Mouse (Mus musculus): ENCODE measurements around the gene Sphk2.

The Sphk2 gene

GRCm38 (mm10) chr7:45709677-45710355 lies 8.0 kb downstream of the Sphk2 start:
- DNase-seq, result peak; percentile 63

- peak; percentile 63 for DNase-seq
Observed at GRCm38 (mm10) chr7:45709036-45709435, 8.8 kb downstream of the Sphk2 start.

GRCm38 (mm10) chr7:45708221-45708761 lies 9.5 kb downstream of the Sphk2 start:
- peak; percentile 74 for DNase-seq

GRCm38 (mm10) chr7:45707375-45707967 lies 10.3 kb downstream of the Sphk2 start:
- peak; percentile 98 for DNase-seq

- peak; percentile 94 for DNase-seq
Observed at GRCm38 (mm10) chr7:45706721-45707241, 11.0 kb downstream of the Sphk2 start.

- DNase-seq, result peak; percentile 94
Observed at GRCm38 (mm10) chr7:45705873-45706281, 11.9 kb downstream of the Sphk2 start.

- no peak for DNase-seq
Observed at GRCm38 (mm10) chr7:45705443-45705864, 12.3 kb downstream of the Sphk2 start.

- DNase-seq, result peak; percentile 100
Observed at GRCm38 (mm10) chr7:45704730-45705442, 12.9 kb downstream of the Sphk2 start, which contains the start of gene Dbp. TSS of gene Dbp (plus strand) at chr7:45705088.

GRCm38 (mm10) chr7:45704046-45704559 lies 13.7 kb downstream of the Sphk2 start:
- peak; percentile 93 for DNase-seq

- peak; percentile 85 for DNase-seq
Observed at GRCm38 (mm10) chr7:45703521-45704033, 14.2 kb downstream of the Sphk2 start.

- DNase-seq, result peak; percentile 72
Observed at GRCm38 (mm10) chr7:45702809-45703520, 14.8 kb downstream of the Sphk2 start.

GRCm38 (mm10) chr7:45702316-45702715 lies 15.5 kb downstream of the Sphk2 start:
- peak; percentile 64 for DNase-seq

- peak; percentile 72 for DNase-seq
Observed at GRCm38 (mm10) chr7:45701607-45702006, 16.2 kb downstream of the Sphk2 start.

GRCm38 (mm10) chr7:45701072-45701471 lies 16.7 kb downstream of the Sphk2 start:
- DNase-seq, result peak; percentile 71

- peak; percentile 86 for DNase-seq
Observed at GRCm38 (mm10) chr7:45700301-45701015, 17.3 kb downstream of the Sphk2 start.

- peak; percentile 74 for DNase-seq
Observed at GRCm38 (mm10) chr7:45699523-45700141, 18.2 kb downstream of the Sphk2 start, which contains the start of gene Car11. TSS of gene Car11 (plus strand) at chr7:45699843.

GRCm38 (mm10) chr7:45697894-45698293 lies 19.9 kb downstream of the Sphk2 start:
- no peak for DNase-seq

- no peak for DNase-seq
Observed at GRCm38 (mm10) chr7:45695098-45695497, 22.7 kb downstream of the Sphk2 start.

- no peak for DNase-seq
Observed at GRCm38 (mm10) chr7:45693921-45694591, 23.7 kb downstream of the Sphk2 start, which contains the start of gene Sec1. TSS of gene Sec1 (minus strand) at chr7:45694402.

GRCm38 (mm10) chr7:45692364-45692763 lies 25.4 kb downstream of the Sphk2 start:
- DNase-seq, result no peak

All from cerebellum, adult 11-12 months (tissue).